Mouse (Mus musculus): ENCODE data around the gene Usp25. TPM values are rescaled to one million over a fixed set of nuclear protein-coding genes. Genes with fewer than 3 reads are reported as not detected.

The Usp25 gene
- polyA plus RNA-seq, 1 experiment = 7.5 TPM

GRCm38 (mm10) chr16:77054184-77054583 is 40.7 kb downstream of the Usp25 start:
- Histone ChIP-seq H3K27me3 (ENCODE audit: control insufficient read depth, insufficient read depth, insufficient read length) (no peaks in the 10 kb centered on the region), H3K79me2 (ENCODE audit: control insufficient read depth, insufficient read depth) (no peaks in the 10 kb centered on the region), H3K4me3 (no peak overlapping the region), H3K36me3 (ENCODE audit: control insufficient read depth, insufficient read depth) (peaks cover 9% of the 10 kb centered on the region), H3K4me2 (ENCODE audit: low read depth) (no peak overlapping the region), H3ac (ENCODE audit: control insufficient read depth, insufficient read length) (no peak overlapping the region)
- TF ChIP-seq CEBPB (IDR thresholded peaks at IDR 0.05; ENCODE audit: insufficient read depth, poor library complexity, severe bottlenecking) (no peak), MYOG (IDR thresholded peaks at IDR 0.05; ENCODE audit: control insufficient read depth in 1 of 3, insufficient read depth in 1 of 3, insufficient read length in 2 of 3, low read depth in 2 of 3) (no peak), MYOD1 (IDR thresholded peaks at IDR 0.05; ENCODE audit: control insufficient read depth in 1 of 3, insufficient read length in 2 of 3, low read depth in 2 of 3) (no peak), TCF12 (IDR thresholded peaks at IDR 0.05; ENCODE audit: insufficient read depth, poor library complexity, severe bottlenecking) (no peak), POLR2AphosphoS2 (IDR thresholded peaks at IDR 0.05; ENCODE audit: insufficient read length, low read depth) (no peak), TCF3 (IDR thresholded peaks at IDR 0.05; ENCODE audit: insufficient read length, low read depth) (no peak), POLR2A (IDR thresholded peaks at IDR 0.05; ENCODE audit: insufficient read length, low read depth) (no peak), MAX (IDR thresholded peaks at IDR 0.05; ENCODE audit: low read depth) (no peak), SRF (IDR thresholded peaks at IDR 0.05; ENCODE audit: control insufficient read depth, insufficient read length, low read depth) (no peak), REST (IDR thresholded peaks at IDR 0.05; ENCODE audit: insufficient read depth, insufficient read length) (no peak), USF1 (IDR thresholded peaks at IDR 0.05; ENCODE audit: low read depth) (no peak), E2F4 (IDR thresholded peaks at IDR 0.05; ENCODE audit: insufficient read depth) (no peak)

GRCm38 (mm10) chr16:77055519-77056159 is 42.1 kb downstream of the Usp25 start:
- H3ac ChIP-seq (ENCODE audit: control insufficient read depth, insufficient read length) = no peak overlapping the region
- no peaks in the 10 kb centered on the region for H3K79me2 ChIP-seq (ENCODE audit: control insufficient read depth, insufficient read depth)
- peaks cover 9% of the 10 kb centered on the region for H3K36me3 ChIP-seq (ENCODE audit: control insufficient read depth, insufficient read depth)
- no peak overlapping the region for H3K4me3 ChIP-seq
- TF ChIP-seq SRF (IDR thresholded peaks at IDR 0.05; ENCODE audit: control insufficient read depth, insufficient read length, low read depth) = no peak
- no peak for TF ChIP-seq TCF3 (IDR thresholded peaks at IDR 0.05; ENCODE audit: insufficient read length, low read depth)
- TF ChIP-seq E2F4 (IDR thresholded peaks at IDR 0.05; ENCODE audit: insufficient read depth) = no peak
- TF ChIP-seq CEBPB (IDR thresholded peaks at IDR 0.05; ENCODE audit: insufficient read depth, poor library complexity, severe bottlenecking) = no peak
- no peak for TF ChIP-seq MAX (IDR thresholded peaks at IDR 0.05; ENCODE audit: low read depth)
- no peak for TF ChIP-seq POLR2AphosphoS2 (IDR thresholded peaks at IDR 0.05; ENCODE audit: insufficient read length, low read depth)
- no peak for TF ChIP-seq REST (IDR thresholded peaks at IDR 0.05; ENCODE audit: insufficient read depth, insufficient read length)
- no peak for TF ChIP-seq POLR2A (IDR thresholded peaks at IDR 0.05; ENCODE audit: insufficient read length, low read depth)
- no peak for TF ChIP-seq MYOD1 (IDR thresholded peaks at IDR 0.05; ENCODE audit: control insufficient read depth in 1 of 3, insufficient read length in 2 of 3, low read depth in 2 of 3)
- TF ChIP-seq MYOG (IDR thresholded peaks at IDR 0.05; ENCODE audit: control insufficient read depth in 1 of 3, insufficient read depth in 1 of 3, insufficient read length in 2 of 3, low read depth in 2 of 3) = no peak
- no peak for TF ChIP-seq TCF12 (IDR thresholded peaks at IDR 0.05; ENCODE audit: insufficient read depth, poor library complexity, severe bottlenecking)
- TF ChIP-seq USF1 (IDR thresholded peaks at IDR 0.05; ENCODE audit: low read depth) = no peak
- no peaks in the 10 kb centered on the region for H3K27me3 ChIP-seq (ENCODE audit: control insufficient read depth, insufficient read depth, insufficient read length)
- H3K4me2 ChIP-seq (ENCODE audit: low read depth) = no peak overlapping the region

GRCm38 (mm10) chr16:77056160-77056520 is 42.6 kb downstream of the Usp25 start:
- peaks cover 9% of the 10 kb centered on the region for H3K36me3 ChIP-seq (ENCODE audit: control insufficient read depth, insufficient read depth)
- no peak overlapping the region for H3K4me3 ChIP-seq
- TF ChIP-seq MAX (IDR thresholded peaks at IDR 0.05; ENCODE audit: low read depth) (no peak), TCF3 (IDR thresholded peaks at IDR 0.05; ENCODE audit: insufficient read length, low read depth) (no peak), CEBPB (IDR thresholded peaks at IDR 0.05; ENCODE audit: insufficient read depth, poor library complexity, severe bottlenecking) (no peak), POLR2AphosphoS2 (IDR thresholded peaks at IDR 0.05; ENCODE audit: insufficient read length, low read depth) (no peak), REST (IDR thresholded peaks at IDR 0.05; ENCODE audit: insufficient read depth, insufficient read length) (no peak), MYOD1 (IDR thresholded peaks at IDR 0.05; ENCODE audit: control insufficient read depth in 1 of 3, insufficient read length in 2 of 3, low read depth in 2 of 3) (no peak), POLR2A (IDR thresholded peaks at IDR 0.05; ENCODE audit: insufficient read length, low read depth) (no peak), E2F4 (IDR thresholded peaks at IDR 0.05; ENCODE audit: insufficient read depth) (no peak), USF1 (IDR thresholded peaks at IDR 0.05; ENCODE audit: low read depth) (no peak), SRF (IDR thresholded peaks at IDR 0.05; ENCODE audit: control insufficient read depth, insufficient read length, low read depth) (no peak), TCF12 (IDR thresholded peaks at IDR 0.05; ENCODE audit: insufficient read depth, poor library complexity, severe bottlenecking) (no peak), MYOG (IDR thresholded peaks at IDR 0.05; ENCODE audit: control insufficient read depth in 1 of 3, insufficient read depth in 1 of 3, insufficient read length in 2 of 3, low read depth in 2 of 3) (no peak)
- H3K4me2 ChIP-seq (ENCODE audit: low read depth) = no peak overlapping the region
- H3K27me3 ChIP-seq (ENCODE audit: control insufficient read depth, insufficient read depth, insufficient read length) = no peaks in the 10 kb centered on the region
- no peak overlapping the region for H3ac ChIP-seq (ENCODE audit: control insufficient read depth, insufficient read length)
- H3K79me2 ChIP-seq (ENCODE audit: control insufficient read depth, insufficient read depth) = no peaks in the 10 kb centered on the region

GRCm38 (mm10) chr16:77058567-77058966 is 45.1 kb downstream of the Usp25 start:
- Histone ChIP-seq H3K79me2 (ENCODE audit: control insufficient read depth, insufficient read depth) (no peaks in the 10 kb centered on the region), H3ac (ENCODE audit: control insufficient read depth, insufficient read length) (no peak overlapping the region), H3K4me3 (no peak overlapping the region), H3K4me2 (ENCODE audit: low read depth) (no peak overlapping the region), H3K27me3 (ENCODE audit: control insufficient read depth, insufficient read depth, insufficient read length) (no peaks in the 10 kb centered on the region), H3K36me3 (ENCODE audit: control insufficient read depth, insufficient read depth) (peaks cover 18% of the 10 kb centered on the region)
- TF ChIP-seq SRF (IDR thresholded peaks at IDR 0.05; ENCODE audit: control insufficient read depth, insufficient read length, low read depth) (no peak), POLR2AphosphoS2 (IDR thresholded peaks at IDR 0.05; ENCODE audit: insufficient read length, low read depth) (no peak), TCF3 (IDR thresholded peaks at IDR 0.05; ENCODE audit: insufficient read length, low read depth) (no peak), TCF12 (IDR thresholded peaks at IDR 0.05; ENCODE audit: insufficient read depth, poor library complexity, severe bottlenecking) (no peak), MYOD1 (IDR thresholded peaks at IDR 0.05; ENCODE audit: control insufficient read depth in 1 of 3, insufficient read length in 2 of 3, low read depth in 2 of 3) (no peak), MYOG (IDR thresholded peaks at IDR 0.05; ENCODE audit: control insufficient read depth in 1 of 3, insufficient read depth in 1 of 3, insufficient read length in 2 of 3, low read depth in 2 of 3) (no peak), MAX (IDR thresholded peaks at IDR 0.05; ENCODE audit: low read depth) (no peak), USF1 (IDR thresholded peaks at IDR 0.05; ENCODE audit: low read depth) (no peak), E2F4 (IDR thresholded peaks at IDR 0.05; ENCODE audit: insufficient read depth) (no peak), REST (IDR thresholded peaks at IDR 0.05; ENCODE audit: insufficient read depth, insufficient read length) (no peak), CEBPB (IDR thresholded peaks at IDR 0.05; ENCODE audit: insufficient read depth, poor library complexity, severe bottlenecking) (no peak), POLR2A (IDR thresholded peaks at IDR 0.05; ENCODE audit: insufficient read length, low read depth) (no peak)
